In genomic region chr12:73449911-73450520, GRCm38 (mm10) we compare ENCODE assay signal across 8 mouse cellular contexts.
DNase-seq lines count a peak whose midpoint lies in the region; ATAC-seq and TF ChIP-seq lines count a peak whose summit lies in the region.

No protein-coding gene starts in this region.

- 59% methylated on average over 9 of the region's 9 CpGs for WGBS in heart, adult 2 months
- WGBS in heart, embryonic 12.5 days: 49% methylated on average over 9 of the region's 9 CpGs
- 59% methylated on average over 9 of the region's 9 CpGs for WGBS in neural tube, embryonic 15.5 days

- peak in 1 of 2 experiments; percentile 50 for DNase-seq in heart, adult 2 months
- peak; percentile 36 for DNase-seq in urinary bladder, postnatal 14 days (ENCODE audit: low spot score)
- no peak for DNase-seq in urinary bladder, postnatal 25 days (ENCODE audit: low spot score)
- DNase-seq in c-Kit-positive CD71-positive TER-119-positive erythroid progenitor cells, embryonic 14.5 days (ENCODE audit: low spot score): peak; percentile 3
- DNase-seq in urinary bladder, postnatal 10 days (ENCODE audit: low spot score): no peak

- H3K9ac ChIP-seq in heart, adult 2 months (ENCODE audit: low read depth, low read length): no peak overlapping the region
- H3K9ac ChIP-seq in heart, embryonic 12.5 days: no peak overlapping the region
- no peak overlapping the region for H3K9ac ChIP-seq in neural tube, embryonic 15.5 days (replicated peaks)

- peak; percentile 86 for TF ChIP-seq CTCF in heart, adult 2 months (IDR thresholded peaks at IDR 0.05)

- no peak overlapping the region for H3K27ac ChIP-seq in heart, adult 2 months
- no peak overlapping the region for H3K27ac ChIP-seq in heart, embryonic 12.5 days (ENCODE audit: poor library complexity, severe bottlenecking)
- no peak overlapping the region for H3K27ac ChIP-seq in neural tube, embryonic 15.5 days (replicated peaks)

- no peak overlapping the region for H3K4me2 ChIP-seq in heart, embryonic 12.5 days
- no peak overlapping the region for H3K4me2 ChIP-seq in neural tube, embryonic 15.5 days

- H3K36me3 ChIP-seq in heart, adult 2 months (ENCODE audit: control insufficient read depth, insufficient read depth, low read length): no peaks in the 10 kb centered on the region
- H3K36me3 ChIP-seq in heart, embryonic 12.5 days: no peaks in the 10 kb centered on the region
- no peaks in the 10 kb centered on the region for H3K36me3 ChIP-seq in neural tube, embryonic 15.5 days

- intact Hi-C loops in heart, adult 2 months (cut with DNase I): loop anchor here (1.0 to 5.0 kb wide), 2 partner anchors 163 to 429 kb away; partner anchors contain the start of genes Slc38a6 and Trmt5

- TF ChIP-seq EP300 in heart, adult 2 months (IDR thresholded peaks at IDR 0.05; ENCODE audit: insufficient read depth, low read depth, low read length): no peak

- ATAC-seq in heart, embryonic 12.5 days (ENCODE audit: insufficient number of reproducible peaks, low FRiP score): no peak
- ATAC-seq in megakaryocyte, adult 5-6 weeks (ENCODE audit: poor library complexity, severe bottlenecking): peak; percentile 47
- no peak for ATAC-seq in neural tube, embryonic 15.5 days (ENCODE audit: low FRiP score)

- no peaks in the 10 kb centered on the region for H3K27me3 ChIP-seq in heart, adult 2 months (ENCODE audit: control insufficient read depth, insufficient read depth, low read length)
- no peaks in the 10 kb centered on the region for H3K27me3 ChIP-seq in heart, embryonic 12.5 days (replicated peaks)
- H3K27me3 ChIP-seq in neural tube, embryonic 15.5 days (replicated peaks): no peaks in the 10 kb centered on the region

- peaks cover 5% of the 10 kb centered on the region; the same call in 1 of the 2 replicates for H3K9me3 ChIP-seq in heart, embryonic 12.5 days (replicated peaks)
- H3K9me3 ChIP-seq in neural tube, embryonic 15.5 days (replicated peaks): no peaks in the 10 kb centered on the region

- H3K4me1 ChIP-seq in heart, adult 2 months (ENCODE audit: control insufficient read depth, insufficient read depth, low read length): no peaks in the 10 kb centered on the region
- peaks cover 13% of the 10 kb centered on the region; the same call in 1 of the 2 replicates for H3K4me1 ChIP-seq in heart, embryonic 12.5 days (replicated peaks)
- peaks cover 3% of the 10 kb centered on the region; the same call in 1 of the 2 replicates for H3K4me1 ChIP-seq in neural tube, embryonic 15.5 days

- H3K79me2 ChIP-seq in heart, adult 2 months (replicated peaks; ENCODE audit: control insufficient read depth, insufficient read depth, low read length): no peaks in the 10 kb centered on the region

- H3K4me3 ChIP-seq in heart, adult 2 months: no peak overlapping the region
- no peak overlapping the region for H3K4me3 ChIP-seq in heart, embryonic 12.5 days
- H3K4me3 ChIP-seq in neural tube, embryonic 15.5 days (replicated peaks): no peak overlapping the region

- no peak for TF ChIP-seq POLR2A in heart, adult 2 months (IDR thresholded peaks at IDR 0.05; ENCODE audit: insufficient read depth, low read depth, low read length)

Comparison
In these comparisons a context has a peak if more than half of its experiments do, and no peak if none do; other contexts are left out.
1. DNase-seq: peak in urinary bladder, postnatal 14 days (single experiment) and c-Kit-positive CD71-positive TER-119-positive erythroid progenitor cells, embryonic 14.5 days (single experiment); none in urinary bladder, postnatal 25 days (single experiment) and urinary bladder, postnatal 10 days (single experiment).